Mouse (Mus musculus) MEL (cell line): Measurements from ENCODE around the gene Shh. TPM values are rescaled to one million over a fixed set of nuclear protein-coding genes. Genes with fewer than 3 reads are reported as not detected.

Source experiments
- DNase-seq: peaks from one replicate; pipeline ENCODE4 v3.0.0; 2011; ENCODE audit warnings: low read depth, low spot score
- H3K27ac ChIP-seq: 2 replicates; pipeline ENCODE4 v1.5.1; 2012; ENCODE audit warnings: low read depth, mild to moderate bottlenecking, control low read depth, low read length, moderate library complexity; ENCODE audit not compliant: control insufficient read depth
- H3K27me3 ChIP-seq, 2 experiments: fragments of 150-350 bp in 1 of 2; sonication (generic) in 1 of 2; 2 replicates each; pipeline ENCODE4 v1.6.1; 2012; ENCODE audit warnings: low read length in 2 of 2, mild to moderate bottlenecking in 2 of 2, improper control_type of control experiment in 1 of 2, moderate library complexity in 1 of 2; ENCODE audit not compliant: insufficient read depth in 2 of 2, control insufficient read depth in 1 of 2
- H3K36me3 ChIP-seq, 2 experiments: 2 replicates each; pipeline ENCODE4 v1.6.1; 2012 to 2014; ENCODE audit warnings: low read length in 2 of 2, improper control_type of control experiment in 1 of 2, inconsistent platforms in 1 of 2, mild to moderate bottlenecking in 1 of 2; ENCODE audit not compliant: insufficient read depth in 2 of 2, control insufficient read depth in 1 of 2
- H3K4me1 ChIP-seq, 2 experiments: fragments of 150-350 bp in 1 of 2; sonication (generic) in 1 of 2; 2 replicates each; pipeline ENCODE4 v1.6.1; 2012; ENCODE audit warnings: low read length in 2 of 2, improper control_type of control experiment in 1 of 2, mild to moderate bottlenecking in 1 of 2; ENCODE audit not compliant: insufficient read depth in 2 of 2, control insufficient read depth in 1 of 2
- H3K4me3 ChIP-seq, 2 experiments: fragments of 150-350 bp in 1 of 2; sonication (generic) in 1 of 2; 2 replicates each; pipeline ENCODE4 v1.5.1; 2012; ENCODE audit warnings: low read depth in 2 of 2, low read length in 2 of 2, mild to moderate bottlenecking in 2 of 2, moderate library complexity in 2 of 2, control low read depth in 1 of 2, improper control_type of control experiment in 1 of 2; ENCODE audit not compliant: control insufficient read depth in 1 of 2, insufficient read depth in 1 of 2
- H3K79me2 ChIP-seq: 2 replicates; pipeline ENCODE4 v1.6.1; 2012; ENCODE audit warnings: mild to moderate bottlenecking, low read length, moderate library complexity; ENCODE audit not compliant: control insufficient read depth, poor library complexity, insufficient read depth
- H3K9ac ChIP-seq: 2 replicates; pipeline ENCODE4 v1.6.1; 2012; ENCODE audit warnings: low read depth, mild to moderate bottlenecking, control low read depth, low read length, moderate library complexity; ENCODE audit not compliant: control insufficient read depth, poor library complexity, severe bottlenecking
- H3K9me3 ChIP-seq: fragments of 150-350 bp; sonication (generic); replicated peaks from 2 replicates; pipeline ENCODE4 v1.6.1; 2012; ENCODE audit warnings: mild to moderate bottlenecking, low read length, improper control_type of control experiment, moderate library complexity; ENCODE audit not compliant: insufficient read depth
- CHD2 ChIP-seq: IDR thresholded peaks from 2 replicates; pipeline ENCODE4 v1.6.1; 2011; ENCODE audit warnings: low read length, improper control_type of control experiment
- E2F4 ChIP-seq: IDR thresholded peaks from 2 replicates; pipeline ENCODE4 v1.6.1; 2011; ENCODE audit warnings: low read depth, low read length, improper control_type of control experiment, borderline replicate concordance
- ELF1 ChIP-seq: IDR thresholded peaks from 2 replicates; pipeline ENCODE4 v1.6.1; 2014; ENCODE audit warnings: low read depth, mild to moderate bottlenecking, inconsistent platforms, low read length, improper control_type of control experiment, moderate library complexity
- KAT2A ChIP-seq: conservative IDR thresholded peaks from 2 replicates; pipeline ENCODE4 v1.6.1; 2012; ENCODE audit warnings: low read depth, low read length, improper control_type of control experiment, inconsistent platforms
- MAFK ChIP-seq: IDR thresholded peaks from 2 replicates; pipeline ENCODE4 v1.6.1; 2011; ENCODE audit warnings: low read depth, mild to moderate bottlenecking, low read length, improper control_type of control experiment, borderline replicate concordance
- MEF2A ChIP-seq: IDR thresholded peaks from 2 replicates; pipeline ENCODE4 v1.6.1; 2014; ENCODE audit warnings: low read depth, mild to moderate bottlenecking, inconsistent platforms, low read length, improper control_type of control experiment; ENCODE audit not compliant: poor library complexity, insufficient replicate concordance, severe bottlenecking; ENCODE audit errors: extremely low read depth
- MXI1 ChIP-seq: IDR thresholded peaks from 2 replicates; pipeline ENCODE4 v1.6.1; 2011; ENCODE audit warnings: mild to moderate bottlenecking, low read depth, low read length, improper control_type of control experiment
- MYB ChIP-seq: IDR thresholded peaks from 2 replicates; pipeline ENCODE4 v1.6.1; 2011; ENCODE audit warnings: mild to moderate bottlenecking, low read depth, low read length, improper control_type of control experiment
- NELFE ChIP-seq: IDR thresholded peaks from 2 replicates; pipeline ENCODE4 v1.6.1; 2011; ENCODE audit warnings: low read depth, low read length, improper control_type of control experiment
- NRF1 ChIP-seq: IDR thresholded peaks from 2 replicates; pipeline ENCODE4 v1.6.1; 2014; ENCODE audit warnings: low read depth, mild to moderate bottlenecking, inconsistent platforms, low read length, improper control_type of control experiment, moderate library complexity; ENCODE audit not compliant: poor library complexity, insufficient read depth, severe bottlenecking
- POLR2AphosphoS2 ChIP-seq: IDR thresholded peaks from 2 replicates; pipeline ENCODE4 v1.6.1; 2011; ENCODE audit warnings: low read length, improper control_type of control experiment
- SIN3A ChIP-seq: IDR thresholded peaks from 2 replicates; pipeline ENCODE4 v1.6.1; 2012; ENCODE audit warnings: low read length, improper control_type of control experiment, inconsistent platforms
- SMC3 ChIP-seq: IDR thresholded peaks from 2 replicates; pipeline ENCODE4 v1.6.1; 2011; ENCODE audit warnings: low read depth, low read length, improper control_type of control experiment
- TAL1 ChIP-seq: IDR thresholded peaks from 2 replicates; pipeline ENCODE4 v1.6.1; 2012; ENCODE audit warnings: mild to moderate bottlenecking, inconsistent platforms, low read length, moderate library complexity, mixed read lengths
- UBTF ChIP-seq: IDR thresholded peaks from 2 replicates; pipeline ENCODE4 v1.6.1; 2012; ENCODE audit warnings: low read depth, mild to moderate bottlenecking, inconsistent platforms, low read length, improper control_type of control experiment, moderate library complexity, borderline replicate concordance; ENCODE audit not compliant: insufficient read depth
- USF2 ChIP-seq, 2 experiments: IDR thresholded peaks; 2 replicates each; pipeline ENCODE4 v1.6.1; 2011 to 2012; ENCODE audit warnings: improper control_type of control experiment in 2 of 2, low read length in 2 of 2, borderline replicate concordance in 1 of 2, inconsistent platforms in 1 of 2, low read depth in 1 of 2, mild to moderate bottlenecking in 1 of 2; ENCODE audit not compliant: insufficient read depth in 1 of 2
- ZC3H11A ChIP-seq: IDR thresholded peaks from 2 replicates; pipeline ENCODE4 v1.6.1; 2012; ENCODE audit warnings: low read depth, mild to moderate bottlenecking, inconsistent platforms, low read length, improper control_type of control experiment
- ZKSCAN1 ChIP-seq: IDR thresholded peaks from 2 replicates; pipeline ENCODE4 v1.6.1; 2012; ENCODE audit warnings: low read depth, mild to moderate bottlenecking, inconsistent platforms, low read length, improper control_type of control experiment, moderate library complexity
- ZNF384 ChIP-seq: IDR thresholded peaks from 2 replicates; pipeline ENCODE4 v1.6.1; 2012; ENCODE audit warnings: low read depth, mild to moderate bottlenecking, inconsistent platforms, low read length, improper control_type of control experiment
- polyA plus RNA-seq, 2 experiments: library from polyadenylated mRNA; stranded (reverse) in 1 of 2; unstranded in 1 of 2; fragments of >175 nt in 1 of 2; fragments of >200 nt in 1 of 2; gene quantifications; 2 replicates each; pipeline versions ENCODE4 v1.2.1 to v1.2.4; 2012; ENCODE audit warnings: low replicate concordance in 2 of 2, low read depth in 1 of 2; ENCODE audit not compliant: insufficient read length in 2 of 2, insufficient read depth in 1 of 2, missing spikeins in 1 of 2
- total RNA-seq: library from RNA; depleted of rRNA; stranded (reverse); fragments of 300-350 nt; gene quantifications from 2 replicates; pipeline ENCODE4 v1.2.3, GENCODE M21; 2012

Shh gene
- total and polyA plus RNA-seq, 3 experiments, result not detected

- H3K4me1 ChIP-seq, result no peaks in the 10 kb centered on the region
- H3K36me3 ChIP-seq, result no peaks in the 10 kb centered on the region
- no peak for DNase-seq
- no peak overlapping the region for H3K9ac ChIP-seq
- no peaks in the 10 kb centered on the region for H3K9me3 ChIP-seq
- H3K79me2 ChIP-seq, result no peaks in the 10 kb centered on the region
- TF ChIP-seq TAL1 (no peak), USF2 (IDR thresholded peaks at IDR 0.05; ENCODE audit: borderline replicate concordance in 1 of 2, insufficient read depth in 1 of 2, low read depth in 1 of 2, low read length in 2 of 2) (no peak), SMC3 (no peak)
- no peak overlapping the region for H3K4me3 ChIP-seq
- H3K27me3 ChIP-seq, result no peaks in the 10 kb centered on the region
- H3K27ac ChIP-seq, result no peak overlapping the region
These were observed 2.0 kb downstream of the Shh start for GRCm38 (mm10) chr5:28465099-28465406.

DNA sequence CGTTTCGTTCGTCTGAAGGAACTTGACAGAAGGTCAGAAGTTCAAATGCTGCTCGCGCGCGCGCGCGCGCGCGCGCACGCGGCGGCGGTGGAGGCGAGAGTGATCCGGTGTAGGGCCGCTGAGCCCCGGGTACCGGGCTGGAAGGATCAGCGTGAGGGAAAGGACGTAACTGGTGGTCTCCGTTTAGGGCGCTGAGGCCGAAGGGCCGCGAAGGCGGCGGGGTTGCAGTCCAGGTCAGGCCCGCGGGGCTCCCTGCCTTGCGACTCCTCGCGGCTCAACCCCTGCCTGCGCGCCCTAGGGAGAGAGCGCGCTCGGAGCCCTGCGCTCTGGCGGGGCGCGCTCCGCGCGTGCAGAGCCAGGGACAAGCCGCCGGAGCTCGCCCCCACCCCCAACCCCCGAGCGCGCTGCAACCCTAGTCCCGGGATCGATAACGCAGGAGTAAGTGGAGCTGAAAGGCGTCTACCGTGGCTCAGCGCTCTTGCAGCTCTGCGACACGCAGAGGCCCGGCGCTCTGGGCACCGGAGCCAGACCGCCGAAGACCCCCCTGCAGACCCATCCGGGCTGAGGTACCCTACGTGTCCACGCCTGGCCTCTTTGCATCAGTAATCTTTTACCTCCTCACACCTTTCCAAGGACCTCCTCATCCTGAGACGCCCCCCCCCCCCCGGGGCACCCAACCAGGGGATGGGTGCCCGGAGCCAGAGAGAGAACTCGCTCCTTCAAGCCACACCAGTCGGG lies 2.5 kb downstream of the Shh start:
- Histone ChIP-seq H3K4me3 (no peak overlapping the region), H3K9ac (no peak overlapping the region), H3K9me3 (no peaks in the 10 kb centered on the region), H3K36me3 (no peaks in the 10 kb centered on the region), H3K79me2 (no peaks in the 10 kb centered on the region), H3K27me3 (no peaks in the 10 kb centered on the region), H3K27ac (no peak overlapping the region), H3K4me1 (no peaks in the 10 kb centered on the region)
- TF ChIP-seq ZKSCAN1, result no peak
- no peak for TF ChIP-seq E2F4
- no peak for TF ChIP-seq ZNF384
- TF ChIP-seq ELF1, result no peak
- no peak for TF ChIP-seq POLR2AphosphoS2
- no peak for TF ChIP-seq CHD2
- TF ChIP-seq KAT2A, result no peak
- no peak for TF ChIP-seq ZC3H11A
- TF ChIP-seq MYB, result no peak
- no peak for TF ChIP-seq NRF1
- no peak for TF ChIP-seq SMC3
- no peak for TF ChIP-seq UBTF
- no peak for TF ChIP-seq MEF2A
- no peak for TF ChIP-seq MXI1
- TF ChIP-seq SIN3A, result no peak
- no peak for TF ChIP-seq NELFE
- no peak for TF ChIP-seq MAFK
- DNase-seq, result no peak
